Mouse (Mus musculus) heart, postnatal 0 days (tissue): Measurements from ENCODE around the gene Swap70. TPM values are rescaled to one million over a fixed set of nuclear protein-coding genes. Genes with fewer than 3 reads are reported as not detected.

ENCODE experiments used
- ATAC-seq: fragments of 200-750 bp; cut with Nextera tagmentation; 2 replicates; pipeline ENCODE4 v1.8.0; 2017; ENCODE audit warnings: low read depth, moderate number of reproducible peaks, moderate library complexity; ENCODE audit not compliant: insufficient read depth
- DNase-seq: peaks from one replicate; pipeline ENCODE4 v3.0.0-alpha.2; 2016; ENCODE audit warnings: low spot score
- H3K27ac ChIP-seq: fragments of 300-500 bp; sonication (generic); 2 replicates; pipeline ENCODE4 v1.5.1; 2014; ENCODE audit warnings: low read depth, mild to moderate bottlenecking
- H3K27me3 ChIP-seq: fragments of 300-500 bp; sonication (generic); 2 replicates; pipeline ENCODE4 v1.6.1; 2014; ENCODE audit warnings: low read length, mixed read lengths; ENCODE audit not compliant: control insufficient read depth, insufficient read depth
- H3K36me3 ChIP-seq: fragments of 300-500 bp; sonication (generic); replicated peaks from 2 replicates; pipeline ENCODE4 v1.6.1; 2014; ENCODE audit warnings: low read length, mixed read lengths; ENCODE audit not compliant: control insufficient read depth, insufficient read depth
- H3K4me1 ChIP-seq: fragments of 300-500 bp; sonication (generic); 2 replicates; pipeline ENCODE4 v1.6.1; 2014; ENCODE audit warnings: antibody characterized with exemption; ENCODE audit not compliant: control insufficient read depth, insufficient read depth
- H3K4me2 ChIP-seq: fragments of 300-500 bp; sonication (generic); 2 replicates; pipeline ENCODE4 v1.6.1; 2014; ENCODE audit warnings: low read depth, mild to moderate bottlenecking, low read length, moderate library complexity
- H3K4me3 ChIP-seq: fragments of 300-500 bp; sonication (generic); 2 replicates; pipeline ENCODE4 v1.5.1; 2014; ENCODE audit warnings: low read depth, low read length
- H3K9ac ChIP-seq: fragments of 300-500 bp; sonication (generic); replicated peaks from 2 replicates; pipeline ENCODE4 v1.6.1; 2014; ENCODE audit warnings: low read depth, low read length, mixed read lengths
- H3K9me3 ChIP-seq: fragments of 300-500 bp; sonication (generic); replicated peaks from 2 replicates; pipeline ENCODE4 v1.6.1; 2016; ENCODE audit warnings: low read length; ENCODE audit not compliant: control insufficient read depth
- CTCF ChIP-seq: IDR thresholded peaks from 2 replicates; pipeline ENCODE4 v1.5.1; 2016; ENCODE audit warnings: antibody characterized with exemption, control low read depth, low read depth
- EP300 ChIP-seq: IDR thresholded peaks from 2 replicates; pipeline ENCODE4 v1.6.1; 2016; ENCODE audit warnings: antibody characterized with exemption, low read depth
- WGBS: fragments of 180-500 bp; shearing (Covaris S2); extraction: QIAGEN DNeasy Blood & Tissue Kit; methylation state at CpG from one replicate; pipeline ENCODE4 v1.1.7; 2014; 5-methylcytosine and 5-hydroxymethylcytosine counted together
- polyA plus RNA-seq: library from polyadenylated mRNA; unstranded; fragments of >200 nt; fragmentation: Nextera tagmentation; extraction: Ambion mirVana; gene quantifications from 2 replicates; pipeline ENCODE4 v1.2.1, GENCODE M21; 2015
- total RNA-seq: library from RNA; depleted of rRNA; stranded (reverse); fragments of >200 nt; gene quantifications from 2 replicates; pipeline ENCODE4 v1.2.3, GENCODE M21; 2014; ENCODE audit warnings: low replicate concordance

The Swap70 gene
- total and polyA plus RNA-seq, 2 experiments from 2014 or later: 12.9 to 16.9 TPM

- ATAC-seq (no peak), DNase-seq (no peak)
- TF ChIP-seq CTCF: no peak
- no peak for TF ChIP-seq EP300
- 82% methylated on average over 12 of the region's 12 CpGs for WGBS
- Histone ChIP-seq H3K9me3 (no peaks in the 10 kb centered on the region), H3K4me3 (no peak overlapping the region), H3K4me1 (peaks cover 25% of the 10 kb centered on the region), H3K36me3 (peaks cover 23% of the 10 kb centered on the region), H3K27me3 (no peaks in the 10 kb centered on the region), H3K9ac (no peak overlapping the region), H3K27ac (no peak overlapping the region), H3K4me2 (no peak overlapping the region)
These were observed 63.8 kb downstream of the Swap70 start for GRCm38 (mm10) chr7:110285076-110285848.

DNA sequence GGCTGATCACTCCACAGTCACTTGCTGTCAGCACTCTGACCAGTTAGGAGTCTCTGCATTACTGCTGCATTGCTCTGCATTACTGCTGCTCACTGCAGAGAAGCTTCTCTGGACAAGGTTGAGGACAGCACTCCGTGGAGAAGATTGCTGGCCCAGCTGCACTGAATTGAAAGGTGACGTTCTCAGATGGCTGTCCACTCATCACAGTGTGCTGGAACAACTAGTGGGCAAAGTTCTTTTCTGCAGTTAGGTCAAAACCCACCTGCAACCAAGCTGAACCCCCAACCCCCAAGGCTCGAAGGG is 64.3 kb downstream of the Swap70 start:
- H3K36me3 ChIP-seq: peaks cover 20% of the 10 kb centered on the region
- no peak overlapping the region for H3K4me2 ChIP-seq
- H3K9me3 ChIP-seq: no peaks in the 10 kb centered on the region
- no peak overlapping the region for H3K4me3 ChIP-seq
- H3K9ac ChIP-seq: no peak overlapping the region
- 70% methylated on average over 3 of the region's 3 CpGs for WGBS
- no peak for ATAC-seq
- H3K27ac ChIP-seq: no peak overlapping the region
- peaks cover 25% of the 10 kb centered on the region for H3K4me1 ChIP-seq
- DNase-seq: no peak
- no peaks in the 10 kb centered on the region for H3K27me3 ChIP-seq
- TF ChIP-seq CTCF (no peak), EP300 (no peak)

- 75% methylated on average over 8 of the region's 8 CpGs for WGBS
- no peak for DNase-seq
- H3K4me1 ChIP-seq: peaks cover 25% of the 10 kb centered on the region
These were observed 64.8 kb downstream of the Swap70 start for GRCm38 (mm10) chr7:110286198-110286732.

DNA sequence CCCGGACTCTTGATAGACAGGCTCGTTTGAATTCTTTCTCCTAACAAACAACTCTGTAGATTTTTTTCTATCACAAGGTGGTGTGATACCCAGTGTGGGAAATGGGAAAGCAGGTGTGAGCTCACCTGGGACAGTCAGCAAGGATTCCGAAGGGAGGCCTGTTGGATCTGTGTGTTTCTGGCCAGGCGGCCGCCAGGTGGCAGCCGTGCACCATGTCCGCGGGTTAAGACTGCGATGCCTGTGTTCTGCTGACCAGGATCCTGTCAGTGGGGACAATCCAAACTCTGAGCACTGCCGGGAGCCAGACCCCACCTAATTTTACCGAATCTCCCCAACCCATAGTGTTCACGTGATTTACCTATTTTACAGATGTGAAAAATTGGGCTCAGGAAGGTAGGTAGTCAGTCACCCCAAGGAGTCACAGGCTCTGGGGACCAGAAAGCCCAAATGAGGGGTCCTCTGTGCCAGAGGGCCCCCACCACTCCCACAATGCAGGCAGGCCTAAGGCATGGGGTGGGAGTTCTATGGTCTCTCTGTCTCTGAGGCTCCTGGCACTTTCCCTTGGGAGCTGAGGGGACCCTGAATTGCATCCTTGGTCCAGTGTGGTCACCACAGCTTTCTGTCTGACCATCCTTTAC is 65.4 kb downstream of the Swap70 start:
- H3K4me2 ChIP-seq: no peak overlapping the region
- TF ChIP-seq CTCF (peak; percentile 91), EP300 (no peak)
- DNase-seq (peak; percentile 74), ATAC-seq (peak; percentile 76)
- H3K27ac ChIP-seq: peak overlapping the region; percentile 82
- whole genome bisulfite sequencing: 9% methylated on average over 12 of the region's 12 CpGs
- no peak overlapping the region for H3K9ac ChIP-seq
- H3K36me3 ChIP-seq: peaks cover 8% of the 10 kb centered on the region
- H3K9me3 ChIP-seq: no peaks in the 10 kb centered on the region
- no peak overlapping the region for H3K4me3 ChIP-seq
- H3K4me1 ChIP-seq: peaks cover 25% of the 10 kb centered on the region
- H3K27me3 ChIP-seq: no peaks in the 10 kb centered on the region

More at GRCm38 (mm10) chr7:110286198-110286732, 64.8 kb downstream of the Swap70 start:
- Histone ChIP-seq H3K9ac (no peak overlapping the region), H3K27ac (no peak overlapping the region), H3K4me3 (no peak overlapping the region), H3K9me3 (no peaks in the 10 kb centered on the region), H3K36me3 (peaks cover 15% of the 10 kb centered on the region), H3K27me3 (no peaks in the 10 kb centered on the region), H3K4me2 (no peak overlapping the region)
- ATAC-seq: no peak
- TF ChIP-seq CTCF (no peak), EP300 (no peak)

- DNase-seq (peak; percentile 41), ATAC-seq (peak; percentile 25)
- Histone ChIP-seq H3K4me2 (no peak overlapping the region), H3K27ac (peak overlapping the region; percentile 82), H3K9me3 (no peaks in the 10 kb centered on the region), H3K27me3 (no peaks in the 10 kb centered on the region), H3K9ac (no peak overlapping the region), H3K4me3 (no peak overlapping the region), H3K4me1 (peaks cover 25% of the 10 kb centered on the region), H3K36me3 (peaks cover 3% of the 10 kb centered on the region; the same call in 1 of the 2 replicates)
- WGBS: 43% methylated on average over 8 of the region's 8 CpGs
- TF ChIP-seq CTCF (no peak), EP300 (no peak)
These were observed 66.1 kb downstream of the Swap70 start for GRCm38 (mm10) chr7:110287476-110288071.
